Mouse (Mus musculus): ENCODE measurements around the gene Haus5. TPM values are rescaled to one million over a fixed set of nuclear protein-coding genes. Genes with fewer than 3 reads are reported as not detected.

The Haus5 gene
- polyA plus RNA-seq, 1 experiment from 2014 or later = 20.0 TPM

- DNase-seq (ENCODE audit: low spot score) (peak; percentile 41), ATAC-seq (ENCODE audit: low FRiP score) (no peak)
- no peak overlapping the region for H3K4me3 ChIP-seq (replicated peaks; ENCODE audit: low read length)
- H3K4me1 ChIP-seq (replicated peaks; ENCODE audit: control insufficient read depth, insufficient read depth, low read length) = no peaks in the 10 kb centered on the region
- 0 out of 2 replicates have a peak, but pooled peaks cover 4% of the 10 kb centered on the region for H3K27me3 ChIP-seq (ENCODE audit: control insufficient read depth, insufficient read depth, low read length)
- H3K9me3 ChIP-seq (ENCODE audit: control insufficient read depth, low read length) = no peaks in the 10 kb centered on the region
- no peaks in the 10 kb centered on the region for H3K36me3 ChIP-seq (replicated peaks; ENCODE audit: control insufficient read depth, insufficient read depth)
- no peak overlapping the region for H3K9ac ChIP-seq
- 69% methylated on average over 5 of the region's 5 CpGs for WGBS
- no peak overlapping the region for H3K27ac ChIP-seq
- no peak overlapping the region for H3K4me2 ChIP-seq (replicated peaks)
Observed at GRCm38 (mm10) chr7:30678263-30678975, 13.6 kb upstream of the Haus5 start.

GRCm38 (mm10) chr7:30671480-30671879 lies 6.7 kb upstream of the Haus5 start, which contains the start of gene Pmis2:
Gene Pmis2 (minus strand): TSS chr7:30671605.
- ATAC-seq (ENCODE audit: low FRiP score) = no peak

GRCm38 (mm10) chr7:30669229-30669628 lies 4.4 kb upstream of the Haus5 start:
- Histone ChIP-seq H3K9me3 (ENCODE audit: control insufficient read depth, low read length) (no peaks in the 10 kb centered on the region), H3K27me3 (ENCODE audit: control insufficient read depth, insufficient read depth, low read length) (no peaks in the 10 kb centered on the region), H3K9ac (no peak overlapping the region), H3K4me2 (replicated peaks) (no peak overlapping the region), H3K27ac (no peak overlapping the region), H3K4me1 (replicated peaks; ENCODE audit: control insufficient read depth, insufficient read depth, low read length) (peaks cover 11% of the 10 kb centered on the region), H3K36me3 (replicated peaks; ENCODE audit: control insufficient read depth, insufficient read depth) (no peaks in the 10 kb centered on the region), H3K4me3 (replicated peaks; ENCODE audit: low read length) (no peak overlapping the region)
- no peak for ATAC-seq (ENCODE audit: low FRiP score)
- peak; percentile 45 for DNase-seq (ENCODE audit: low spot score)
- 34% methylated on average over 3 of the region's 3 CpGs for WGBS

More at GRCm38 (mm10) chr7:30671480-30671879, 6.7 kb upstream of the Haus5 start, which contains the start of gene Pmis2:
- H3K9me3 ChIP-seq (ENCODE audit: control insufficient read depth, low read length) = no peaks in the 10 kb centered on the region
- H3K4me2 ChIP-seq (replicated peaks) = no peak within 1 kb of the TSS
- WGBS = 72% methylated on average over 9 of the region's 9 CpGs
- H3K27me3 ChIP-seq (ENCODE audit: control insufficient read depth, insufficient read depth, low read length) = 0 out of 2 replicates have a peak, but pooled peaks cover 4% of the 10 kb centered on the region
- H3K36me3 ChIP-seq (replicated peaks; ENCODE audit: control insufficient read depth, insufficient read depth) = no peaks in the 10 kb centered on the region
- no peak within 1 kb of the TSS for H3K27ac ChIP-seq
- no peak within 1 kb of the TSS for H3K4me3 ChIP-seq (replicated peaks; ENCODE audit: low read length)
- H3K4me1 ChIP-seq (replicated peaks; ENCODE audit: control insufficient read depth, insufficient read depth, low read length) = no peaks in the 10 kb centered on the region
- DNase-seq (ENCODE audit: low spot score) = no peak
- no peak within 1 kb of the TSS for H3K9ac ChIP-seq

GRCm38 (mm10) chr7:30665321-30665720 lies 527 bp upstream of the Haus5 start:
- DNase-seq (ENCODE audit: low spot score) (no peak), ATAC-seq (ENCODE audit: low FRiP score) (peak; percentile 66; the same call in 1 of the 2 replicates)
- H3K4me2 ChIP-seq (replicated peaks) = peak overlapping the region; percentile 86
- WGBS = 6% methylated on average over 11 of the region's 11 CpGs
- H3K27me3 ChIP-seq (ENCODE audit: control insufficient read depth, insufficient read depth, low read length) = no peaks in the 10 kb centered on the region
- peaks cover 12% of the 10 kb centered on the region for H3K36me3 ChIP-seq (replicated peaks; ENCODE audit: control insufficient read depth, insufficient read depth)
- peak overlapping the region; percentile 80 for H3K27ac ChIP-seq
- H3K4me1 ChIP-seq (replicated peaks; ENCODE audit: control insufficient read depth, insufficient read depth, low read length) = peaks cover 12% of the 10 kb centered on the region
- peak overlapping the region; percentile 79 for H3K9ac ChIP-seq
- H3K4me3 ChIP-seq (replicated peaks; ENCODE audit: low read length) = peak overlapping the region; percentile 50
- H3K9me3 ChIP-seq (ENCODE audit: control insufficient read depth, low read length) = no peaks in the 10 kb centered on the region

GRCm38 (mm10) chr7:30649591-30650540 lies 14.9 kb downstream of the Haus5 start, which contains the start of gene Rbm42:
Gene Rbm42 (minus strand): TSS chr7:30650317.
- DNase-seq (ENCODE audit: low spot score) = peak; percentile 99
- peak within 1 kb of the TSS; percentile 96 for H3K9ac ChIP-seq

GRCm38 (mm10) chr7:30639083-30639482 lies 25.7 kb downstream of the Haus5 start:
- H3K27ac ChIP-seq = no peak overlapping the region
- 31% methylated on average over 4 of the region's 4 CpGs for WGBS
- no peak for DNase-seq (ENCODE audit: low spot score)
- peaks cover 43% of the 10 kb centered on the region for H3K36me3 ChIP-seq (replicated peaks; ENCODE audit: control insufficient read depth, insufficient read depth)
- peaks cover 34% of the 10 kb centered on the region for H3K27me3 ChIP-seq (ENCODE audit: control insufficient read depth, insufficient read depth, low read length)
- H3K4me3 ChIP-seq (replicated peaks; ENCODE audit: low read length) = no peak overlapping the region
- no peak overlapping the region for H3K9ac ChIP-seq
- H3K4me2 ChIP-seq (replicated peaks) = no peak overlapping the region
- no peaks in the 10 kb centered on the region for H3K9me3 ChIP-seq (ENCODE audit: control insufficient read depth, low read length)
- peaks cover 5% of the 10 kb centered on the region; the same call in 1 of the 2 replicates for H3K4me1 ChIP-seq (replicated peaks; ENCODE audit: control insufficient read depth, insufficient read depth, low read length)
- ATAC-seq (ENCODE audit: low FRiP score) = no peak

More at GRCm38 (mm10) chr7:30649591-30650540, 14.9 kb downstream of the Haus5 start, which contains the start of gene Rbm42:
- H3K4me2 ChIP-seq (replicated peaks) = peak within 1 kb of the TSS; percentile 96
- peaks cover 49% of the 10 kb centered on the region for H3K36me3 ChIP-seq (replicated peaks; ENCODE audit: control insufficient read depth, insufficient read depth)
- peak within 1 kb of the TSS; percentile 81 for H3K27ac ChIP-seq
- peaks cover 6% of the 10 kb centered on the region; the same call in 1 of the 2 replicates for H3K4me1 ChIP-seq (replicated peaks; ENCODE audit: control insufficient read depth, insufficient read depth, low read length)
- peak within 1 kb of the TSS; percentile 81 for H3K4me3 ChIP-seq (replicated peaks; ENCODE audit: low read length)
- ATAC-seq (ENCODE audit: low FRiP score) = peak; percentile 99
- no peaks in the 10 kb centered on the region for H3K9me3 ChIP-seq (ENCODE audit: control insufficient read depth, low read length)
- no peaks in the 10 kb centered on the region for H3K27me3 ChIP-seq (ENCODE audit: control insufficient read depth, insufficient read depth, low read length)
- 2% methylated on average over 59 of the region's 59 CpGs for WGBS

GRCm38 (mm10) chr7:30636395-30636794 lies 28.4 kb downstream of the Haus5 start:
- H3K27ac ChIP-seq = no peak overlapping the region
- DNase-seq (ENCODE audit: low spot score) (no peak), ATAC-seq (ENCODE audit: low FRiP score) (no peak)
- no peak overlapping the region for H3K4me3 ChIP-seq (replicated peaks; ENCODE audit: low read length)
- H3K36me3 ChIP-seq (replicated peaks; ENCODE audit: control insufficient read depth, insufficient read depth) = peaks cover 16% of the 10 kb centered on the region
- no peak overlapping the region for H3K9ac ChIP-seq
- H3K4me1 ChIP-seq (replicated peaks; ENCODE audit: control insufficient read depth, insufficient read depth, low read length) = peaks cover 5% of the 10 kb centered on the region; the same call in 1 of the 2 replicates
- no peaks in the 10 kb centered on the region for H3K9me3 ChIP-seq (ENCODE audit: control insufficient read depth, low read length)
- no peak overlapping the region for H3K4me2 ChIP-seq (replicated peaks)
- peaks cover 60% of the 10 kb centered on the region for H3K27me3 ChIP-seq (ENCODE audit: control insufficient read depth, insufficient read depth, low read length)
- WGBS = 31% methylated on average over 11 of the region's 11 CpGs

- H3K36me3 ChIP-seq (replicated peaks; ENCODE audit: control insufficient read depth, insufficient read depth) = peaks cover 9% of the 10 kb centered on the region
- ATAC-seq (ENCODE audit: low FRiP score) = no peak
- 2% methylated on average over 5 of the region's 5 CpGs for WGBS
- H3K9ac ChIP-seq = no peak within 1 kb of the TSS; the same call in 1 of the 2 replicates
- peak within 1 kb of the TSS; percentile 27 for H3K4me2 ChIP-seq (replicated peaks)
- peaks cover 63% of the 10 kb centered on the region for H3K27me3 ChIP-seq (ENCODE audit: control insufficient read depth, insufficient read depth, low read length)
- DNase-seq (ENCODE audit: low spot score) = no peak
- H3K27ac ChIP-seq = no peak within 1 kb of the TSS
- H3K4me1 ChIP-seq (replicated peaks; ENCODE audit: control insufficient read depth, insufficient read depth, low read length) = peaks cover 5% of the 10 kb centered on the region; the same call in 1 of the 2 replicates
- H3K4me3 ChIP-seq (replicated peaks; ENCODE audit: low read length) = no peak within 1 kb of the TSS
- H3K9me3 ChIP-seq (ENCODE audit: control insufficient read depth, low read length) = no peaks in the 10 kb centered on the region
Observed at GRCm38 (mm10) chr7:30635752-30636151, 29.0 kb downstream of the Haus5 start, which contains the start of gene Etv2. Gene Etv2 (minus strand): TSS chr7:30635852.

All from hindbrain, embryonic 14.5 days (tissue).